Mouse (Mus musculus) CH12F3 (cell line): ENCODE data around the gene H2-M11.

Experiments used
- in situ Hi-C: fragments of 300-500 bp; cut with MboI; formaldehyde crosslinking; loops from 2 replicates; pipeline ENCODE4 v1.14.3; 2020; ENCODE audit warnings: low sequenced_read_pairs

The H2-M11 gene

GRCm38 (mm10) chr17:36546775-36547174 is at the start of gene H2-M11:
TSS of gene H2-M11 (plus strand) at chr17:36547075.
- in situ Hi-C loops = no loop called here

GRCm38 (mm10) chr17:36500435-36500834 is 46.4 kb upstream of the H2-M11 start:
- in situ Hi-C loops = no loop called here

- in situ Hi-C loops = no loop called here
Observed at GRCm38 (mm10) chr17:36503910-36504309, 43.0 kb upstream of the H2-M11 start.
